Mouse (Mus musculus): ENCODE results near the gene Lce1f. TPM values are rescaled to one million over a fixed set of nuclear protein-coding genes. Genes with fewer than 3 reads are reported as not detected.
A peak's percentile ranks its signal among the peaks of the same experiment; 100 is the strongest.

Lce1f gene
- not detected for total RNA-seq (2021)

GRCm38 (mm10) chr3:92720250-92720649 lies at the start of gene Lce1f:
Gene Lce1f (minus strand): TSS chr3:92720350.
- no peak for DNase-seq

- DNase-seq: no peak
These were observed 44.8 kb upstream of the Lce1f start, which contains the start of gene Lce1h for GRCm38 (mm10) chr3:92764965-92765364. Gene Lce1h (minus strand): TSS chr3:92765065.

GRCm38 (mm10) chr3:92753197-92753596 lies 33.0 kb upstream of the Lce1f start:
- no peak for DNase-seq

GRCm38 (mm10) chr3:92752238-92752637 lies 32.1 kb upstream of the Lce1f start, which contains the start of gene Lce1g:
Gene Lce1g (minus strand): TSS chr3:92752338.
- DNase-seq: no peak

GRCm38 (mm10) chr3:92738996-92739395 lies 18.8 kb upstream of the Lce1f start, which contains the start of gene Gm38119:
Gene Gm38119 (minus strand): TSS chr3:92739096.
- DNase-seq: no peak

GRCm38 (mm10) chr3:92722631-92723030 lies 2.5 kb upstream of the Lce1f start:
- no peak for DNase-seq

- DNase-seq: no peak
These were observed 5.0 kb downstream of the Lce1f start for GRCm38 (mm10) chr3:92715122-92715521.

GRCm38 (mm10) chr3:92708974-92709373 lies 11.2 kb downstream of the Lce1f start, which contains the start of gene Lce1e:
Gene Lce1e (minus strand): TSS chr3:92709074.
- no peak for DNase-seq

GRCm38 (mm10) chr3:92694613-92695012 lies 25.5 kb downstream of the Lce1f start:
- no peak for DNase-seq

- DNase-seq: no peak
These were observed 28.5 kb downstream of the Lce1f start for GRCm38 (mm10) chr3:92691688-92692087.

GRCm38 (mm10) chr3:92689154-92689553 lies 31.0 kb downstream of the Lce1f start:
- peak; percentile 34 for DNase-seq

GRCm38 (mm10) chr3:92687110-92687509 lies 33.0 kb downstream of the Lce1f start, which contains the start of gene Lce1d:
Gene Lce1d (minus strand): TSS chr3:92687210.
- no peak for DNase-seq

- DNase-seq: no peak
These were observed 41.2 kb downstream of the Lce1f start, which contains the start of gene Lce1c for GRCm38 (mm10) chr3:92678947-92679346. Gene Lce1c (plus strand): TSS chr3:92679247.

- no peak for DNase-seq
These were observed 49.9 kb downstream of the Lce1f start, which contains the start of gene Lce1a2 for GRCm38 (mm10) chr3:92670215-92670614. Gene Lce1a2 (minus strand): TSS chr3:92670315.

Other genes starting within 250 kb of the Lce1f start
- gene Sprr1a, start 234.5 kb downstream of the Lce1f start, total RNA-seq (2021): not detected
- not detected for gene Sprr4, start 219.9 kb downstream of the Lce1f start, total RNA-seq (2021)
- gene 2310046K23Rik, start 185.8 kb downstream of the Lce1f start, total RNA-seq (2021): not detected
- gene Ivl, start 146.6 kb downstream of the Lce1f start, total RNA-seq (2021): not detected
- not detected for gene Smcp, start 131.4 kb downstream of the Lce1f start, total RNA-seq (2021)
- gene 2210017I01Rik, start 112.9 kb downstream of the Lce1f start, total RNA-seq (2021): not detected
- gene Lce6a, start 98.7 kb downstream of the Lce1f start, total RNA-seq (2021): not detected
- not detected for gene Lce1a1, start 72.0 kb downstream of the Lce1f start, total RNA-seq (2021)
- not detected for gene Lce1b, start 63.4 kb downstream of the Lce1f start, total RNA-seq (2021)
- gene Lce1a2, start 50.0 kb downstream of the Lce1f start, total RNA-seq (2021): not detected
- not detected for gene Lce1c, start 41.1 kb downstream of the Lce1f start, total RNA-seq (2021)
- gene Lce1d, start 33.1 kb downstream of the Lce1f start, total RNA-seq (2021): not detected
- not detected for gene Lce1e, start 11.3 kb downstream of the Lce1f start, total RNA-seq (2021)
- not detected for gene Gm38119, start 18.7 kb upstream of the Lce1f start, total RNA-seq (2021)
- not detected for gene Lce1g, start 32.0 kb upstream of the Lce1f start, total RNA-seq (2021)
- not detected for gene Lce1h, start 44.7 kb upstream of the Lce1f start, total RNA-seq (2021)
- not detected for gene Lce1i, start 58.5 kb upstream of the Lce1f start, total RNA-seq (2021)
- gene Lce1j, start 70.2 kb upstream of the Lce1f start, total RNA-seq (2021): not detected
- gene Lce1k, start 87.5 kb upstream of the Lce1f start, total RNA-seq (2021): not detected
- gene Kprp, start 106.9 kb upstream of the Lce1f start, total RNA-seq (2021): not detected
- not detected for gene Lce1l, start 130.9 kb upstream of the Lce1f start, total RNA-seq (2021)
- not detected for gene 2310050C09Rik, start 149.9 kb upstream of the Lce1f start, total RNA-seq (2021)
- gene Lce3a, start 205.9 kb upstream of the Lce1f start, total RNA-seq (2021): not detected
- gene Lce3b, start 212.6 kb upstream of the Lce1f start, total RNA-seq (2021): not detected
- gene Lce3c, start 224.1 kb upstream of the Lce1f start, total RNA-seq (2021): not detected
- not detected for gene Lce3d, start 237.0 kb upstream of the Lce1f start, total RNA-seq (2021)
- gene Lce3e, start 246.7 kb upstream of the Lce1f start, total RNA-seq (2021): not detected

All from heart, postnatal 4 days (tissue).